Mouse (Mus musculus) midbrain, embryonic 16.5 days (tissue): ENCODE measurements around the gene Ap1g1. TPM values are rescaled to one million over a fixed set of nuclear protein-coding genes. Genes with fewer than 3 reads are reported as not detected.

ENCODE experiments used
- polyA plus RNA-seq: library from polyadenylated mRNA; unstranded; fragments of >200 nt; fragmentation: Nextera tagmentation; extraction: Ambion mirVana; gene quantifications from 2 replicates; pipeline ENCODE4 v1.2.1, GENCODE M21; 2015

Ap1g1 gene
- polyA plus RNA-seq, 1 experiment from 2014 or later = 53.0 TPM

Other genes with a start within 250 kb of the Ap1g1 start
- 17.9 and 18.5 TPM in 2 replicates for gene Dhx38, start 212.7 kb upstream of the Ap1g1 start, polyA plus RNA-seq
- gene Txnl4b, start 212.7 kb upstream of the Ap1g1 start, polyA plus RNA-seq = 28.0 and 28.9 TPM in 2 replicates
- 0.17 and 0.40 TPM in 2 replicates for gene Hp, start 199.4 kb upstream of the Ap1g1 start, polyA plus RNA-seq
- gene Dhodh, start 169.9 kb upstream of the Ap1g1 start, polyA plus RNA-seq = 29.7 and 35.7 TPM in 2 replicates
- 0.20 and 0.52 TPM in 2 replicates for gene Pkd1l3, start 164.0 kb upstream of the Ap1g1 start, polyA plus RNA-seq
- gene Ist1, start 85.3 kb upstream of the Ap1g1 start, polyA plus RNA-seq = 158 and 171 TPM in 2 replicates
- gene Zfp821, start 73.0 kb upstream of the Ap1g1 start, polyA plus RNA-seq = 69.6 and 76.1 TPM in 2 replicates
- gene Atxn1l, start 40.8 kb upstream of the Ap1g1 start, polyA plus RNA-seq = 3.7 and 5.1 TPM in 2 replicates
- gene Phlpp2, start 90.0 kb downstream of the Ap1g1 start, polyA plus RNA-seq = 3.6 and 4.0 TPM in 2 replicates
- gene Marveld3, start 183.6 kb downstream of the Ap1g1 start, polyA plus RNA-seq = 2.2 and 2.4 TPM in 2 replicates
- gene Tat, start 211.9 kb downstream of the Ap1g1 start, polyA plus RNA-seq = not detected in 2 replicates